8 mouse cellular contexts compared by ENCODE assay signal in the genomic region with DNA sequence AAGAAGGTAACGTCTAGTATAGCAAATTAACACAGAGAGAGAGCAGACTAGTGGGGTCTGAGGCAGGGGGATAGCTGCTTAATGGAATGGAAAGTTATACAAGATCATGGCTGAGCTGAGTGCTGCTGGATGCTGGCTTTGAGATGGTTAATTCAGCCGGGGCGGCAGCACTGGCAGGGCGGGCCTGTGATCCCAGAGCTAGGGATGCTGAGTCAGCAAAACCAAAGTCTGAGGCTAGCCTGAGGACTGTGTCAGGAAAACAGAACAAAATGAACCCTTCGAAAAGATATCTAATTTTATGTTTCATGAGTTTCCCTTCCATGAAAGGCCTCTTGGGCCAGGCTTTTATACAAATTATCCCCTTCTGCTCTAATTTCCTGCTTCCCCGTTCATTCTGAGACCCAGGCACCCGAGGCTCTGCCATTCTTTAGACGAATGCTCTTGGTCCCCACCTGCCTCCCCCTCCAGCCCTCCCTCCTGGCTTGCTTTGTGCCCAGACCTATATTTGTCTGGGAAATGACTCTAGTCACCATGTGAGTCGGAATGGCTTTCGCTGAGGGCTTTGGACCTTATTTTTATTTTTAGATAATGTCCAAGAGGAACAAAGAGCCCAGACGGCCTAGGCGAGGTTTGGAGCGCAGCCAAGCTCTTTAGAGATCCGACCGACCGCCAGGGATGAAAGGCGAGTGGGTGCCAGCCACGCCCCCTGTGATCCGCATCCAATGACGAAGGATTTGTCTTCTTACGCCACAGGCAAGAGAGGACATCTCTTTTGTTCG.
A peak's percentile ranks its signal among the peaks of the same experiment; 100 is the strongest.
DNase-seq lines count a peak whose midpoint lies in the region; ATAC-seq and TF ChIP-seq lines count a peak whose summit lies in the region.

No protein-coding gene starts in this region.

- H3K27ac ChIP-seq in heart, embryonic 11.5 days (ENCODE audit: low read depth, low read length) = peak overlapping the region; percentile 82
- peak overlapping the region; percentile 49 for H3K27ac ChIP-seq in olfactory bulb, adult 2 months (ENCODE audit: insufficient read depth, low read depth, low read length)

- H3K9ac ChIP-seq in heart, embryonic 11.5 days (ENCODE audit: low read depth, low read length) = 0 out of 2 replicates have a peak overlapping the region, but pooled peaks have one; percentile 40

- TF ChIP-seq POLR2A in olfactory bulb, adult 2 months (IDR thresholded peaks at IDR 0.05; ENCODE audit: insufficient read depth, low read depth, low read length) = no peak

- no peak for TF ChIP-seq CTCF in olfactory bulb, adult 2 months (IDR thresholded peaks at IDR 0.05; ENCODE audit: insufficient read depth, low read depth, low read length)

- peaks cover 13% of the 10 kb centered on the region for H3K4me1 ChIP-seq in heart, embryonic 11.5 days (ENCODE audit: control insufficient read depth, insufficient read depth, low read length)
- peaks cover 32% of the 10 kb centered on the region for H3K4me1 ChIP-seq in olfactory bulb, adult 2 months (ENCODE audit: control insufficient read depth, insufficient read depth, low read length)

- WGBS in heart, embryonic 11.5 days (ENCODE audit: insufficient replicate concordance) = 20% methylated on average over 22 of the region's 22 CpGs
- WGBS in olfactory bulb, adult 2 months = 14% methylated on average over 22 of the region's 22 CpGs

- DNase-seq in left cerebral cortex, postnatal 4 days = peak; percentile 84
- DNase-seq in left cerebral cortex, adult 9 months (ENCODE audit: low spot score in 2 of 2) = no peak
- DNase-seq in adrenal gland, postnatal 10 days = peak; percentile 77
- DNase-seq in kidney, postnatal 25 days = peak; percentile 52 to 62
- no peak for DNase-seq in thymus, postnatal 14 days
- no peak for DNase-seq in left cerebral cortex, postnatal 25 days (ENCODE audit: low spot score in 2 of 2)

- H3K4me2 ChIP-seq in heart, embryonic 11.5 days = peak overlapping the region; percentile 15

- no peaks in the 10 kb centered on the region for H3K9me3 ChIP-seq in heart, embryonic 11.5 days (replicated peaks; ENCODE audit: control insufficient read depth, low read length)

- no peak overlapping the region for H3K4me3 ChIP-seq in heart, embryonic 11.5 days (ENCODE audit: low read depth, low read length)
- H3K4me3 ChIP-seq in olfactory bulb, adult 2 months (ENCODE audit: insufficient read depth, low read depth, low read length) = no peak overlapping the region

- peaks cover 13% of the 10 kb centered on the region for H3K27me3 ChIP-seq in heart, embryonic 11.5 days (ENCODE audit: control insufficient read depth, insufficient read depth, low read length)

- 0 out of 2 replicates have a peak, but pooled peaks have one; percentile 25 for ATAC-seq in heart, embryonic 11.5 days (replicated peaks; ENCODE audit: insufficient number of reproducible peaks, low FRiP score, low TSS enrichment)

- intact Hi-C loops in left cerebral cortex, postnatal 4 days (cut with DNase I) = no loop called here
- intact Hi-C loops in left cerebral cortex, postnatal 25 days (cut with DNase I) = no loop called here

- no peaks in the 10 kb centered on the region for H3K36me3 ChIP-seq in heart, embryonic 11.5 days (ENCODE audit: control insufficient read depth, insufficient read depth, low read length)

Comparison
In these comparisons a context has a peak if more than half of its experiments do, and no peak if none do; other contexts are left out.
1. DNase-seq: peak in left cerebral cortex, postnatal 4 days (single experiment), adrenal gland, postnatal 10 days (single experiment) and kidney, postnatal 25 days (2 of 2); none in left cerebral cortex, adult 9 months (0 of 2), thymus, postnatal 14 days (single experiment) and left cerebral cortex, postnatal 25 days (0 of 2).